Mouse (Mus musculus) thymus, postnatal 25 days (tissue): ENCODE data around the gene Scoc.
"Not testable (repeated sequence)": the region's sequence is repeated elsewhere in the genome, so short reads cannot be mapped to it uniquely, and the experiment has no call there.

ENCODE experiments used
- DNase-seq: peaks from one replicate; pipeline ENCODE4 v3.0.0; 2022

Gene Scoc

GRCm38 (mm10) chr8:83458222-83458621 lies at the start of gene Scoc:
Scoc (minus strand) TSS chr8:83458391.
- no peak for DNase-seq

- no peak for DNase-seq
Measured at GRCm38 (mm10) chr8:83459606-83460005, 1.4 kb upstream of the Scoc start.

- DNase-seq, result no peak
Measured at GRCm38 (mm10) chr8:83457121-83457520, 1.1 kb downstream of the Scoc start.

- peak; percentile 4 for DNase-seq
Measured at GRCm38 (mm10) chr8:83451056-83451455, 7.1 kb downstream of the Scoc start.

GRCm38 (mm10) chr8:83449960-83450359 lies 8.2 kb downstream of the Scoc start:
- peak; percentile 7 for DNase-seq

- no peak for DNase-seq
Measured at GRCm38 (mm10) chr8:83443052-83443400, 15.2 kb downstream of the Scoc start.

- DNase-seq, result peak; percentile 96
Measured at GRCm38 (mm10) chr8:83442243-83443051, 15.7 kb downstream of the Scoc start.

- no peak for DNase-seq
Measured at GRCm38 (mm10) chr8:83441656-83442242, 16.4 kb downstream of the Scoc start.

GRCm38 (mm10) chr8:83437077-83437476 lies 21.1 kb downstream of the Scoc start:
- DNase-seq, result no peak

GRCm38 (mm10) chr8:83429071-83429524 lies 29.1 kb downstream of the Scoc start:
- peak; percentile 27 for DNase-seq

- DNase-seq, result not testable (repeated sequence)
Measured at GRCm38 (mm10) chr8:83428621-83429020, 29.6 kb downstream of the Scoc start.

GRCm38 (mm10) chr8:83426949-83427348 lies 31.2 kb downstream of the Scoc start:
- DNase-seq, result no peak

- DNase-seq, result no peak
Measured at GRCm38 (mm10) chr8:83426104-83426759, 32.0 kb downstream of the Scoc start.

GRCm38 (mm10) chr8:83425202-83425601 lies 33.0 kb downstream of the Scoc start:
- DNase-seq, result no peak

- DNase-seq, result no peak
Measured at GRCm38 (mm10) chr8:83423032-83423825, 35.0 kb downstream of the Scoc start.

GRCm38 (mm10) chr8:83421354-83421753 lies 36.8 kb downstream of the Scoc start:
- no peak for DNase-seq

GRCm38 (mm10) chr8:83418805-83419516 lies 39.2 kb downstream of the Scoc start:
- no peak for DNase-seq

GRCm38 (mm10) chr8:83417970-83418369 lies 40.2 kb downstream of the Scoc start:
- DNase-seq, result no peak

- no peak for DNase-seq
Measured at GRCm38 (mm10) chr8:83416878-83417277, 41.3 kb downstream of the Scoc start.

GRCm38 (mm10) chr8:83408496-83408895 lies 49.7 kb downstream of the Scoc start:
- DNase-seq, result no peak

- DNase-seq, result peak; percentile 2
Measured at GRCm38 (mm10) chr8:83406836-83407235, 51.4 kb downstream of the Scoc start.

GRCm38 (mm10) chr8:83405548-83405947 lies 52.6 kb downstream of the Scoc start:
- DNase-seq, result no peak
